Mouse (Mus musculus): ENCODE measurements around the gene Nrxn1. TPM values are rescaled to one million over a fixed set of nuclear protein-coding genes. Genes with fewer than 3 reads are reported as not detected.

The Nrxn1 gene
- polyA plus RNA-seq, 1 experiment, result 0.56 TPM

DNA sequence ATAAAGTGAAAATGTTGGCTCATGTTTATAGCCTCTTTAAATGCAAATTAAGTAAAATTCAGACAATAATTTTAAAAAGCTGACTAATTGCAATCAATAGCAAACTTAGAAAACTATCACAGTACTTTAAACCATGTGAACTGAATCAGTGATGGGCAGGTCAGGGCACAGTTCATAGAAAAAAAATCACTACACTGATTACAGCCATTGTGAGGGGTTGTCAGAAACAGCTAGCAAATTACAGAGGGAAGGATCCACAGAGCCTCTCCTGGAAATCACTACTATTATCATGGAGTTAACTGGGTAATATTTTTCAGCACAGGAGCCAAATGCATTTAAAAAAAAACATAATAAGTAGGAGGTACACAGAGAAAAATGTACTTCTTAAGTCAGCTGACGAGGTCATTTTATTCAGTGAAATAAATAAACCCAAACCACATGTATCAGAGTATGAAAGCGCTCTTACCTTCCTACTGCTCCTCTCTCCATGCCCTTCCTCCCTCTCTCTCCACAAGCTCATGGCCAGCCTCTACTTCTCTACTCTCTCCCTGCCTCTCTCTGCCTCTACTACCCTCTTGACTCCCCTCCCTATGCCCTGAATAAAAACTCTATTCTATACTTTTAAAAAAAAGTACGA lies 304.3 kb downstream of the Nrxn1 start:
- no peaks in the 10 kb centered on the region for H3K27me3 ChIP-seq (replicated peaks; ENCODE audit: control insufficient read depth, insufficient read depth, low read length)
- H3K4me3 ChIP-seq (ENCODE audit: insufficient read depth, low read depth, low read length), result no peak overlapping the region
- no peaks in the 10 kb centered on the region for H3K4me1 ChIP-seq (ENCODE audit: control insufficient read depth, insufficient read depth, low read length)
- WGBS, result 92% methylated on average over 3 of the region's 3 CpGs
- no peaks in the 10 kb centered on the region for H3K36me3 ChIP-seq (ENCODE audit: control insufficient read depth, insufficient read depth, low read length)
- no peak for DNase-seq
- TF ChIP-seq POLR2A (IDR thresholded peaks at IDR 0.05; ENCODE audit: low read depth, low read length) (no peak), CTCF (conservative IDR thresholded peaks at IDR 0.05; ENCODE audit: insufficient read depth, insufficient read length, low read depth, low read length) (no peak)
- H3K27ac ChIP-seq (ENCODE audit: insufficient read depth, low read depth, low read length), result no peak overlapping the region

DNA sequence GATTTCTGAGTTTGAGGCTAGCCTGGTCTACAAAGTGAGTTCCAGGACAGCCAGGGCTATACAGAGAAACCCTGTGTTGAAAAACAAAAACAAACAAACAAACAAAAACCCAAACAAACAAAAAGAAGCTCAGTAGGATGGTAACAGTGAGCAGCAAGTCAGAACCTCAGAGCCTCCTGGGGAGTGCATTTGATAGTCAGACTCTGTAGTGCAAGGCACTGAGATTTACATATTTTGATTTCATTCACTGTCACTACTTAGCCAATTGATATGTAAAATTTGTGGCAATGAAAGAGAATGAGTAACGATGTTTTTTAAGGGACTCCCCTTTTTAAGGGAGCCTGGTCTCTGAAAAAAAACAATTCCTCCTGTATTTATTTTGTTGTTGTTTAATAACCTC lies 304.8 kb downstream of the Nrxn1 start:
- H3K27ac ChIP-seq (ENCODE audit: insufficient read depth, low read depth, low read length), result no peak overlapping the region
- no peaks in the 10 kb centered on the region for H3K36me3 ChIP-seq (ENCODE audit: control insufficient read depth, insufficient read depth, low read length)
- H3K4me1 ChIP-seq (ENCODE audit: control insufficient read depth, insufficient read depth, low read length), result no peaks in the 10 kb centered on the region
- TF ChIP-seq POLR2A (IDR thresholded peaks at IDR 0.05; ENCODE audit: low read depth, low read length), result no peak
- no peak for TF ChIP-seq CTCF (conservative IDR thresholded peaks at IDR 0.05; ENCODE audit: insufficient read depth, insufficient read length, low read depth, low read length)
- DNase-seq, result no peak
- WGBS, result 50% methylated on average over 1 of the region's 1 CpGs
- no peak overlapping the region for H3K4me3 ChIP-seq (ENCODE audit: insufficient read depth, low read depth, low read length)
- no peaks in the 10 kb centered on the region for H3K27me3 ChIP-seq (replicated peaks; ENCODE audit: control insufficient read depth, insufficient read depth, low read length)

DNA sequence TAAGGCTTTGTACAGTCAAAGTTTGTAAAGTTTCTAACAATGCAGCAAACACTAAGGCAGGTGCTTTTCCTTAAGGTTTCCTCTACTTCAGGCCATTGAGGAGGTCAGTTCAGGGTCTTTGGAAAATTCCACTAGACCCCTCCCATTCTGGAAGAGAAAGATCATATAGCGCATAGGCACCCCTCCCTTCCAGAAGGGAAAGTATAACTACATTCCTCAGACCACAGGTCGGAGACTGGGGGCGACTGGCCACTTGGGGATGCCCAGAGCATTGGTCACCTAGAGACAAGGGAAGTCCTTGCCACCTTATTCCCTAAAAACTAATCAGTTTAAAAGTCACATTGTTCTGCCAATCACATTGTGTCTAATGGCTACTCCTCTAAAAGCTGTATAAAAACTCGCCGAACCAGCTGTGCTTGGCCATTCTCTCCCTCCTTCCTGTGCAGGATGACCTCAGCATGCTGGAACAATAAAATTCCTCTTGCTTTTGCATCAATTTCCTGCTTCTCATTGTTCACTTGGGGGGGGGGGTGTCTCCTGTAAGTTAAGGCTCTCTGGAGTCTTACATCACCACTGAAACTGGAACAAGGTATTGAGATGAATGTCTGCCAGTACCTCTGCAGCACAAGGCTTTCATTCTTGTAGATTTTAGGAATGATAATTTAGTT lies 305.6 kb downstream of the Nrxn1 start:
- H3K27ac ChIP-seq (ENCODE audit: insufficient read depth, low read depth, low read length), result no peak overlapping the region
- no peaks in the 10 kb centered on the region for H3K36me3 ChIP-seq (ENCODE audit: control insufficient read depth, insufficient read depth, low read length)
- WGBS, result 70% methylated on average over 5 of the region's 5 CpGs
- TF ChIP-seq CTCF (conservative IDR thresholded peaks at IDR 0.05; ENCODE audit: insufficient read depth, insufficient read length, low read depth, low read length) (no peak), POLR2A (IDR thresholded peaks at IDR 0.05; ENCODE audit: low read depth, low read length) (no peak)
- DNase-seq, result no peak
- H3K4me3 ChIP-seq (ENCODE audit: insufficient read depth, low read depth, low read length), result no peak overlapping the region
- H3K27me3 ChIP-seq (replicated peaks; ENCODE audit: control insufficient read depth, insufficient read depth, low read length), result no peaks in the 10 kb centered on the region
- no peaks in the 10 kb centered on the region for H3K4me1 ChIP-seq (ENCODE audit: control insufficient read depth, insufficient read depth, low read length)

DNA sequence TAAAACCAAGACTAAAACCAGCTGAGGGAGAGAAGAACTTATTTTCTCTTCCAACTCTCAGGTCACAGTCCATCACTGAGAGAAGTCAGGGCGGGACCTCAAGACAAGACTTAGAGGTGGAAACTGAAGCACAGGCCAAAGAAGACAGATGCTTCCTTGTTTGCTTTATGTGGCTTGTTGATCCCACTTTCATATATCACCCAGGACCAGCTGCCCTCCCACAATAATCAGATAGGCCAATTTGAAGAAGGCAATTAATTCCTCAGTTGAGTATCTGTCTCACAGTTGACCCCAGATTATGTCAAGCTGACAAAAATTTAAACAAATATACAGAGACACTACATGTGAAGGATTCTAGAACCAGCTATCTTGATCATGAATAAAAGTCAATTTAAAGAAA lies 312.4 kb downstream of the Nrxn1 start:
- Histone ChIP-seq H3K4me3 (ENCODE audit: insufficient read depth, low read depth, low read length) (no peak overlapping the region), H3K4me1 (ENCODE audit: control insufficient read depth, insufficient read depth, low read length) (no peaks in the 10 kb centered on the region), H3K27ac (ENCODE audit: insufficient read depth, low read depth, low read length) (no peak overlapping the region), H3K27me3 (replicated peaks; ENCODE audit: control insufficient read depth, insufficient read depth, low read length) (no peaks in the 10 kb centered on the region), H3K36me3 (ENCODE audit: control insufficient read depth, insufficient read depth, low read length) (no peaks in the 10 kb centered on the region)
- WGBS, result 53% methylated on average over 1 of the region's 1 CpGs
- DNase-seq, result no peak
- TF ChIP-seq CTCF (conservative IDR thresholded peaks at IDR 0.05; ENCODE audit: insufficient read depth, insufficient read length, low read depth, low read length) (no peak), POLR2A (IDR thresholded peaks at IDR 0.05; ENCODE audit: low read depth, low read length) (no peak)

DNA sequence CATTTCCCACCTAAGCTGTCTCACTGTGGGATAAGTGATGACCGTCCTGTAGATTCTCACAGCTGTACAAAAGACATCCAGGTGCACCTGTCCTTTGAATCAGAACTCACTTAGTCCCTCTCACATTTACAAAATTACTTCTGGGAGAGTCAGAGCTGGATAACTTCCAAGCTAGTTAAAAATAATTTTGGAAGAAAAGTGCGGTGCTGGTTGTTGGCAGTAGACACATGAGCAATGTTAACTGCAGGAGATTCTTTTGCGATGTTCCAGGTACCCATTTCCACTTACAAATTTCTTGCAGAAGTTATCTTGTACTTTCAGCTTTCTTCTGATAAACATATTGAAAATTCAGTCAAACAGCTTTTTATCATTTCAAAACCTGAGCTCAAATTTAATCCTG lies 317.5 kb downstream of the Nrxn1 start:
- no peaks in the 10 kb centered on the region for H3K36me3 ChIP-seq (ENCODE audit: control insufficient read depth, insufficient read depth, low read length)
- 74% methylated on average over 3 of the region's 3 CpGs for WGBS

DNA sequence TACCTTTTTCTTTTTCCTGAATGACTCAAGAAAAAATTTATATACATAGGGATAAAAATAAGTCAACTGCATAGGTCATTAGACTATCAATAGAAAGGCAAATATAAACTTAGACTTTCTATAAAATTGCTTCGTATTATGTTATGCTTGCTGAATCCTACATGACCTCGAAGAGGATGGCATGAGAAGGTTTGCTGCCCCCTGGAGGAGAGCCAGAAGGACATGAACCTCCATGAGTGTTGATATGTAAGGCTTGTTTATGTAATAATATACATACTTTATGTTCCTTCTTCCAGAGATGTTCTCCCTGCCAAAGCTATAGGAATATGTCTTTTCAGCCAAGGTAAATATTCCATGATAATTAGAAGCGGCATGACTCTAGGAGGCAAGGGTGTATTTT lies 319.6 kb downstream of the Nrxn1 start:
- no peaks in the 10 kb centered on the region for H3K4me1 ChIP-seq (ENCODE audit: control insufficient read depth, insufficient read depth, low read length)
- WGBS, result 73% methylated on average over 3 of the region's 3 CpGs
- peak; percentile 7 for DNase-seq

More for the DNA sequence above, 317.5 kb downstream of the Nrxn1 start:
- no peaks in the 10 kb centered on the region for H3K4me1 ChIP-seq (ENCODE audit: control insufficient read depth, insufficient read depth, low read length)
- no peaks in the 10 kb centered on the region for H3K27me3 ChIP-seq (replicated peaks; ENCODE audit: control insufficient read depth, insufficient read depth, low read length)
- no peak for DNase-seq
- TF ChIP-seq POLR2A (IDR thresholded peaks at IDR 0.05; ENCODE audit: low read depth, low read length) (no peak), CTCF (conservative IDR thresholded peaks at IDR 0.05; ENCODE audit: insufficient read depth, insufficient read length, low read depth, low read length) (no peak)
- no peak overlapping the region for H3K4me3 ChIP-seq (ENCODE audit: insufficient read depth, low read depth, low read length)
- no peak overlapping the region for H3K27ac ChIP-seq (ENCODE audit: insufficient read depth, low read depth, low read length)

DNA sequence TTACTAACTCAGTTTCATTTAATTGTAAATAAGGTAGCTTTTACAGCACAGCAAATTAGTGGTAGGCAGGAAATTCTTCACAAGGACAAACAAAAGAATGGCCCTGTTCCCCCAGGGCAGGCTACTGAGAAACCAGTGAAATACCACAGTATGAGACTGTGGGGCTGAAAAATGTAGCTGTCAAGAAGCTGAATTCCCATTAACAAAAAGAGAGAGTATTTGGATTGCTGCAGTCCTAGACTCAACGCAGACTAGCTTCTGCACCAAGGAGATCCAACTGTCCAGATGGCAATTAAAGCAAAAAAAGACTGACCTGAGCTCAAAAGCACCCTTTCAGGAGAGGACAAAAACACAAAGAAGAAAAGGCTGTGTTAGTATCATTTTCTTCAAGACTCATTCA lies 324.7 kb downstream of the Nrxn1 start:
- Histone ChIP-seq H3K4me1 (ENCODE audit: control insufficient read depth, insufficient read depth, low read length) (no peaks in the 10 kb centered on the region), H3K27ac (ENCODE audit: insufficient read depth, low read depth, low read length) (no peak overlapping the region), H3K4me3 (ENCODE audit: insufficient read depth, low read depth, low read length) (no peak overlapping the region), H3K36me3 (ENCODE audit: control insufficient read depth, insufficient read depth, low read length) (no peaks in the 10 kb centered on the region), H3K27me3 (replicated peaks; ENCODE audit: control insufficient read depth, insufficient read depth, low read length) (no peaks in the 10 kb centered on the region)
- DNase-seq, result peak; percentile 2
- TF ChIP-seq POLR2A (IDR thresholded peaks at IDR 0.05; ENCODE audit: low read depth, low read length) (no peak), CTCF (conservative IDR thresholded peaks at IDR 0.05; ENCODE audit: insufficient read depth, insufficient read length, low read depth, low read length) (no peak)
- 19% methylated on average over 1 of the region's 1 CpGs for WGBS

More for the DNA sequence above, 319.6 kb downstream of the Nrxn1 start:
- no peaks in the 10 kb centered on the region for H3K36me3 ChIP-seq (ENCODE audit: control insufficient read depth, insufficient read depth, low read length)
- TF ChIP-seq CTCF (conservative IDR thresholded peaks at IDR 0.05; ENCODE audit: insufficient read depth, insufficient read length, low read depth, low read length) (no peak; the same call in 1 of the 2 replicates), POLR2A (IDR thresholded peaks at IDR 0.05; ENCODE audit: low read depth, low read length) (no peak)
- H3K4me3 ChIP-seq (ENCODE audit: insufficient read depth, low read depth, low read length), result no peak overlapping the region
- H3K27ac ChIP-seq (ENCODE audit: insufficient read depth, low read depth, low read length), result no peak overlapping the region
- H3K27me3 ChIP-seq (replicated peaks; ENCODE audit: control insufficient read depth, insufficient read depth, low read length), result no peaks in the 10 kb centered on the region

Data from kidney, adult 2 months (tissue).